9 mouse cellular contexts compared by ENCODE assay signal in genomic region chr12:78226519-78226875, GRCm38 (mm10). TPM values are rescaled to one million over a fixed set of nuclear protein-coding genes. Genes with fewer than 3 reads are reported as not detected.
DNase-seq lines count a peak whose midpoint lies in the region; ATAC-seq lines count a peak whose summit lies in the region.
"Had no signal": no experiment of that assay in that cellular context is flagged by ENCODE, and none has a peak within 500 bp of the region (broad histone marks: within the 10 kb centered on the region; RNA-seq: fewer than 3 reads in every experiment).

No protein-coding gene starts in this region.

- peak overlapping the region; percentile 82 for H3K4me3 ChIP-seq in embryonic facial prominence, embryonic 12.5 days
- peak overlapping the region; percentile 94 for H3K4me3 ChIP-seq in kidney, embryonic 14.5 days (ENCODE audit: low read length)
- H3K4me3 ChIP-seq in limb, embryonic 15.5 days: peak overlapping the region; percentile 67
- H3K4me3 ChIP-seq in midbrain, embryonic 15.5 days: peak overlapping the region; percentile 89

- peak overlapping the region; percentile 78 for H3K9ac ChIP-seq in embryonic facial prominence, embryonic 12.5 days
- peak overlapping the region; percentile 83 for H3K9ac ChIP-seq in kidney, embryonic 14.5 days (ENCODE audit: low read depth, low read length)
- peak overlapping the region; percentile 76 for H3K9ac ChIP-seq in limb, embryonic 15.5 days
- H3K9ac ChIP-seq in midbrain, embryonic 15.5 days: peak overlapping the region; percentile 88

- peak; percentile 89 for ATAC-seq in embryonic facial prominence, embryonic 12.5 days (ENCODE audit: insufficient number of reproducible peaks, insufficient read depth, low FRiP score, low TSS enrichment)
- peak; percentile 92 for ATAC-seq in kidney, embryonic 14.5 days (ENCODE audit: low FRiP score, low TSS enrichment)
- peak; percentile 90 for ATAC-seq in limb, embryonic 15.5 days (ENCODE audit: insufficient number of reproducible peaks, low FRiP score, low TSS enrichment, low read depth)
- ATAC-seq in midbrain, embryonic 15.5 days (replicated peaks): peak; percentile 93

- no peaks in the 10 kb centered on the region for H3K4me1 ChIP-seq in embryonic facial prominence, embryonic 12.5 days
- no peaks in the 10 kb centered on the region for H3K4me1 ChIP-seq in kidney, embryonic 14.5 days (ENCODE audit: control insufficient read depth, insufficient read depth, low read length)
- H3K4me1 ChIP-seq in limb, embryonic 15.5 days: no peaks in the 10 kb centered on the region
- peaks cover 10% of the 10 kb centered on the region; the same call in 1 of the 2 replicates for H3K4me1 ChIP-seq in midbrain, embryonic 15.5 days

- H3K36me3 ChIP-seq in embryonic facial prominence, embryonic 12.5 days: no peaks in the 10 kb centered on the region
- no peaks in the 10 kb centered on the region for H3K36me3 ChIP-seq in kidney, embryonic 14.5 days (ENCODE audit: control insufficient read depth, insufficient read depth, low read length)
- H3K36me3 ChIP-seq in limb, embryonic 15.5 days: no peaks in the 10 kb centered on the region
- no peaks in the 10 kb centered on the region for H3K36me3 ChIP-seq in midbrain, embryonic 15.5 days (replicated peaks)

- H3K27me3 ChIP-seq in embryonic facial prominence, embryonic 12.5 days: no peaks in the 10 kb centered on the region
- H3K27me3 ChIP-seq in kidney, embryonic 14.5 days (ENCODE audit: control insufficient read depth, insufficient read depth, low read length): no peaks in the 10 kb centered on the region
- no peaks in the 10 kb centered on the region for H3K27me3 ChIP-seq in limb, embryonic 15.5 days
- no peaks in the 10 kb centered on the region for H3K27me3 ChIP-seq in midbrain, embryonic 15.5 days (replicated peaks)

- H3K9me3 ChIP-seq in embryonic facial prominence, embryonic 12.5 days: no peaks in the 10 kb centered on the region
- no peaks in the 10 kb centered on the region for H3K9me3 ChIP-seq in kidney, embryonic 14.5 days (ENCODE audit: control insufficient read depth, low read length)
- H3K9me3 ChIP-seq in limb, embryonic 15.5 days: no peaks in the 10 kb centered on the region
- H3K9me3 ChIP-seq in midbrain, embryonic 15.5 days: no peaks in the 10 kb centered on the region

- peak; percentile 75 for DNase-seq in CD4-positive, CD25-positive, alpha-beta regulatory T cell, adult 2 months (ENCODE audit: low read depth, low spot score)
- peak; percentile 85 for DNase-seq in adipocyte (ENCODE audit: low spot score)
- DNase-seq in heart, adult 8-10 months (ENCODE audit: low spot score): peak; percentile 72
- DNase-seq in telencephalon, adult 2 months (ENCODE audit: low read depth, low spot score): peak; percentile 73

- peak overlapping the region; percentile 91 for H3K4me2 ChIP-seq in embryonic facial prominence, embryonic 12.5 days (replicated peaks)
- H3K4me2 ChIP-seq in kidney, embryonic 14.5 days (replicated peaks; ENCODE audit: low read depth, low read length): peak overlapping the region; percentile 77
- peak overlapping the region; percentile 88 for H3K4me2 ChIP-seq in limb, embryonic 15.5 days
- H3K4me2 ChIP-seq in midbrain, embryonic 15.5 days: peak overlapping the region; percentile 71

- H3K27ac ChIP-seq in embryonic facial prominence, embryonic 12.5 days: peak overlapping the region; percentile 98
- H3K27ac ChIP-seq in kidney, embryonic 14.5 days (ENCODE audit: low read depth, low read length): peak overlapping the region; percentile 96
- peak overlapping the region; percentile 99 for H3K27ac ChIP-seq in limb, embryonic 15.5 days
- H3K27ac ChIP-seq in midbrain, embryonic 15.5 days: peak overlapping the region; percentile 99

- WGBS in embryonic facial prominence, embryonic 12.5 days: under 1% methylated on average over 40 of the region's 48 CpGs
- under 1% methylated on average over 48 of the region's 48 CpGs for WGBS in kidney, embryonic 14.5 days
- WGBS in limb, embryonic 15.5 days: under 1% methylated on average over 48 of the region's 48 CpGs
- WGBS in midbrain, embryonic 15.5 days: under 1% methylated on average over 44 of the region's 48 CpGs

RNA-seq across cellular contexts. Expression of gene Gphn, which starts 0.3 kb away (rescaled TPM):
- polyA plus RNA-seq in embryonic facial prominence, embryonic 12.5 days (2016; fragmentation: Nextera tagmentation; extraction: Ambion mirVana): 12.4 and 12.9 TPM in 2 replicates
- total RNA-seq in heart, adult 8-10 months (2022): 10 to 100 TPM; 20.7 to 22.7 (median 22.5) TPM
- 14.9 and 17.8 TPM in 2 replicates for polyA plus RNA-seq in kidney, embryonic 14.5 days (2014; fragmentation: Nextera tagmentation; extraction: Ambion mirVana)
- polyA plus RNA-seq in limb, embryonic 15.5 days (2015; fragmentation: Nextera tagmentation; extraction: Ambion mirVana): 15.9 and 16.4 TPM in 2 replicates
- 51.4 and 55.7 TPM in 2 replicates for polyA plus RNA-seq in midbrain, embryonic 15.5 days (2015; fragmentation: Nextera tagmentation; extraction: Ambion mirVana)

RNA-seq across cellular contexts. Expression of gene Gm6657, which starts 32.5 kb away (rescaled TPM):
- polyA plus RNA-seq in embryonic facial prominence, embryonic 12.5 days (2016; fragmentation: Nextera tagmentation; extraction: Ambion mirVana): not detected in 2 replicates
- not detected for total RNA-seq in heart, adult 8-10 months (2022)
- polyA plus RNA-seq in kidney, embryonic 14.5 days (2014; fragmentation: Nextera tagmentation; extraction: Ambion mirVana): not detected in 2 replicates
- polyA plus RNA-seq in limb, embryonic 15.5 days (2015; fragmentation: Nextera tagmentation; extraction: Ambion mirVana): not detected in 2 replicates
- not detected in 2 replicates for polyA plus RNA-seq in midbrain, embryonic 15.5 days (2015; fragmentation: Nextera tagmentation; extraction: Ambion mirVana)
- polyA plus RNA-seq: gonadal fat pad, adult 2 months had no signal

Comparison
In these comparisons a context has a peak if more than half of its experiments do, and no peak if none do; other contexts are left out.
1. Peak in every context shown above with its lines: DNase-seq, ATAC-seq, H3K4me3 ChIP-seq and H3K27ac ChIP-seq.